Mouse (Mus musculus) intestine, embryonic 16.5 days (tissue): ENCODE measurements around the gene Kitl. TPM values are rescaled to one million over a fixed set of nuclear protein-coding genes. Genes with fewer than 3 reads are reported as not detected.

Experiments used
- ATAC-seq: fragments of 200-750 bp; cut with Nextera tagmentation; 2 replicates; pipeline ENCODE4 v1.8.0; 2017; ENCODE audit warnings: moderate TSS enrichment, moderate library complexity
- H3K27ac ChIP-seq: fragments of 300-500 bp; sonication (generic); 2 replicates; pipeline ENCODE4 v1.5.1; 2014; ENCODE audit warnings: mild to moderate bottlenecking, low read length
- H3K27me3 ChIP-seq: fragments of 300-500 bp; sonication (generic); replicated peaks from 2 replicates; pipeline ENCODE4 v1.6.1; 2014; ENCODE audit warnings: low read length, control low read depth, mixed read lengths; ENCODE audit not compliant: control insufficient read depth, insufficient read depth
- H3K36me3 ChIP-seq: fragments of 300-500 bp; sonication (generic); 2 replicates; pipeline ENCODE4 v1.6.1; 2014; ENCODE audit warnings: low read length, control low read depth; ENCODE audit not compliant: control insufficient read depth, insufficient read depth
- H3K4me1 ChIP-seq: fragments of 300-500 bp; sonication (generic); 2 replicates; pipeline ENCODE4 v1.6.1; 2014; ENCODE audit warnings: low read length, control low read depth, mixed read lengths; ENCODE audit not compliant: control insufficient read depth, insufficient read depth
- H3K4me2 ChIP-seq: fragments of 300-500 bp; sonication (generic); 2 replicates; pipeline ENCODE4 v1.6.1; 2014; ENCODE audit warnings: low read depth, low read length, control low read depth
- H3K4me3 ChIP-seq: fragments of 300-500 bp; sonication (generic); 2 replicates; pipeline ENCODE4 v1.5.1; 2014; ENCODE audit warnings: mild to moderate bottlenecking, low read length
- H3K9ac ChIP-seq: fragments of 300-500 bp; sonication (generic); 2 replicates; pipeline ENCODE4 v1.6.1; 2014; ENCODE audit warnings: low read depth, low read length
- H3K9me3 ChIP-seq: fragments of 300-500 bp; sonication (generic); 2 replicates; pipeline ENCODE4 v1.6.1; 2016; ENCODE audit warnings: low read length, control low read depth; ENCODE audit not compliant: control insufficient read depth
- WGBS: fragments of 180-500 bp; shearing (Covaris S2); extraction: QIAGEN DNeasy Blood & Tissue Kit; methylation state at CpG from one replicate; pipeline ENCODE4 v1.1.7; 2014; 5-methylcytosine and 5-hydroxymethylcytosine counted together
- polyA plus RNA-seq: library from polyadenylated mRNA; unstranded; fragments of >200 nt; fragmentation: Nextera tagmentation; extraction: Ambion mirVana; gene quantifications from 2 replicates; pipeline ENCODE4 v1.2.1, GENCODE M21; 2015

The Kitl gene
- polyA plus RNA-seq = 21.3 and 22.5 TPM in 2 replicates

DNA sequence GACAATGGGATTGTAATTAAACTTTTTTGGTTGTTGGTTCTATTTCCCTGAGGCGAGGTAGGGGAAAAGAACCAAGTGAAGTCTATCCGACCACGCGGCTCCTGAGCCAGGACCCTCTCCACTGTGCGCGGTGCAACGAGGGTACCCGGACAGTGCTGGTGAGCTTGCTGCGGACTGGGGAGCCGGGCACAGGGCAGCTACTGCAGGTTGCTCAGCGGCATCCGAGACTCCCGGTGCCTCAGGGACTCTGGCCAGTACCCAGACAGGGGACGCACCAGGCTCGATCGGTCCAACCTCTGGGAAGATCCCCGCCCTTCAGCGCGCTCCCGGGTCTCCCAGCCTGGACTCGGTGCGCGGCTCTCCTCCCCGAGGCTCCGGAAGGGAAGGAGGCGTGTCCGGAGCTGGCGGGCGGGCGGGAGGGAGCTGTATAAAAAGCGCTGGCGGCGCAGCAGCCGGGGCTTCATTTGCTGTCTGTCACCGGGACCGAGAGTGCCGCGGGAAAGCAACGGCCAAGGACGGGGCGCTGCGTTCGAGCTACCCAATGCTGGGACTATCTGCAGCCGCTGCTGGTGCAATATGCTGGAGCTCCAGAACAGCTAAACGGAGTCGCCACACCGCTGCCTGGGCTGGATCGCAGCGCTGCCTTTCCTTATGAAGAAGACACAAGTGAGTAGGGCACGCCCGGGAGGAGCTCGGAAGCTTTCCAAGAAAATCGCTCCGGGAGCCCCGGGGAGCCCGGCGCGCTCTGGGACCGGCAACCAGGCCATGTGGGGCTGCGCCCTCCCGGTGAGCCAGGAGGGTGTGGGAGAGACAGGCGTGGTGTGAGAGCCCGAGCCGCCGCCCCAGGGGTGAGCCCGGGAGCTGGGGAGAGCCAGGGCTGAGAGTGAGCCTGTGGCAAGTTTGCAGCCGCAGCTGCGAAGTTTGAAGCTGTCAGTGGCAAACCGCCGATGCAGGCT, at the start of gene Kitl:
Gene Kitl (plus strand): TSS at position 261 of the 956 bp plus-strand sequence.
- H3K9ac ChIP-seq = peak within 1 kb of the TSS; percentile 84
- under 1% methylated on average over 70 of the region's 70 CpGs for WGBS
- peak within 1 kb of the TSS; percentile 63 for H3K4me2 ChIP-seq
- peak; percentile 93 for ATAC-seq
- peak within 1 kb of the TSS; percentile 94 for H3K4me3 ChIP-seq
- H3K36me3 ChIP-seq = no peaks in the 10 kb centered on the region
- H3K27ac ChIP-seq = peak within 1 kb of the TSS; percentile 95
- H3K9me3 ChIP-seq = no peaks in the 10 kb centered on the region
- no peaks in the 10 kb centered on the region for H3K27me3 ChIP-seq
- H3K4me1 ChIP-seq = peaks cover 22% of the 10 kb centered on the region

DNA sequence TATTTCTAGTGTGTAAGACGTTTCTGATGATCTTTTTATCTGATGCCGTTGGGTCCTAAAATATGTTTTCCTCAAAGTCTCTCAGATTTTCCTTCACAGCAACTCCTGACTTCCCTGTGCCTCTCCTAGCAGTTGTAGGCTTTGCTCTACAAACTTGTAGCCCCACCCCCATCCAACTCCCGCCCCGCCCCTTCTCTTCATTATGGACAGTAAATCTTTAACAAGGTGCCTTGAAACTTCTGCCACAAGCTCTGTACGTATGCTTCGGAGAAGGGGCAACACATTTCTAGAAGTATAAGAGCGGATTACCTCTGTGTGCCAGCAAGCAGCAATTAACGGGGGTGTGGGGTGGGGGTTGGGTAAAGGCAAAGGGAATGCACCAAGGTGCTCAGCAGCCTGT, 42.6 kb upstream of the Kitl start:
- Histone ChIP-seq H3K4me3 (no peak overlapping the region), H3K27ac (no peak overlapping the region), H3K9me3 (no peaks in the 10 kb centered on the region), H3K9ac (no peak overlapping the region), H3K4me2 (0 out of 2 replicates have a peak overlapping the region, but pooled peaks have one; percentile 3), H3K27me3 (no peaks in the 10 kb centered on the region), H3K36me3 (no peaks in the 10 kb centered on the region), H3K4me1 (no peaks in the 10 kb centered on the region)
- peak; percentile 72 for ATAC-seq
- WGBS = 56% methylated on average over 8 of the region's 8 CpGs

DNA sequence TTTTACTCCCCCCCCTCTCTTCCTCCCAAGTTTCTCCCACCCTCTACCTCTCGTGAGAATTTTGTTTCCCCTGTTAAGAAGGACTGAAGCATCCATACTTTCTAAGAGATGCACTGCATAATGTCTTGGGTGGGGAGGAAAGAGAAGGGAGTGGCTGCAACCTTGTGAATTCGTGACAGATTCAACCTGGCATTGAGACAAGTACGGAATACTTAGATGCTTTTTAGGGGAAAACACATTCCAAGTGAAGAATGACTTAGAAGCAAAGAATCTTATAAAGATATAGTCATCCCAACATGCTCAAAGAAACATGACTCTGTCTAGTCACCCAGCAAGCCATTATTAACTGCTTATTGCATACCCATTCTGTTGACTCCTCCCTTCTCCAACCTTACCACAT, 35.3 kb upstream of the Kitl start:
- Histone ChIP-seq H3K4me2 (no peak overlapping the region), H3K27me3 (no peaks in the 10 kb centered on the region), H3K36me3 (no peaks in the 10 kb centered on the region), H3K27ac (no peak overlapping the region), H3K9ac (no peak overlapping the region), H3K9me3 (no peaks in the 10 kb centered on the region), H3K4me1 (no peaks in the 10 kb centered on the region), H3K4me3 (no peak overlapping the region)
- WGBS = 71% methylated on average over 3 of the region's 3 CpGs
- no peak for ATAC-seq

DNA sequence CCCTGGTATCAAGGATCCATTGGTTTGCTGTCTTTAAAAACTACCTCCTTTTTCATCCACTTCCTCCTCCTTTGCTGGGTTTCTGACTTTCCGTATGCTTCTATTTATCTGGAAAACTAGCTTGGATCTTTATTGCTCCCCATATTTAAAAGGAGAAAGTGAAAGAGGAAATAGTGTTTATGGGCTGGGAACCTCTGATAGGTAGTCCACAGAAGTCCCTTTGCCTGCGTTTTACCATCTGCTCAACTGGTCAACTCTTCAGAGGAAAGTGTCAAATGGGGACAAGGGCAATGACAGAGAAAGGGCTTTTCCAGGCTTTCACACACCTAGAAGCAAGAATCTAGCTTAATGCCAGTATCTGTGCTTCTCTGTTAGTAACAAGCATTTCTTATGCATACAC, 34.5 kb upstream of the Kitl start:
- no peak overlapping the region for H3K9ac ChIP-seq
- no peak overlapping the region for H3K27ac ChIP-seq
- no peaks in the 10 kb centered on the region for H3K9me3 ChIP-seq
- H3K4me1 ChIP-seq = no peaks in the 10 kb centered on the region
- no peak overlapping the region for H3K4me2 ChIP-seq
- peak; percentile 83 for ATAC-seq
- WGBS = 39% methylated on average over 2 of the region's 2 CpGs
- no peak overlapping the region for H3K4me3 ChIP-seq
- no peaks in the 10 kb centered on the region for H3K27me3 ChIP-seq
- H3K36me3 ChIP-seq = no peaks in the 10 kb centered on the region

DNA sequence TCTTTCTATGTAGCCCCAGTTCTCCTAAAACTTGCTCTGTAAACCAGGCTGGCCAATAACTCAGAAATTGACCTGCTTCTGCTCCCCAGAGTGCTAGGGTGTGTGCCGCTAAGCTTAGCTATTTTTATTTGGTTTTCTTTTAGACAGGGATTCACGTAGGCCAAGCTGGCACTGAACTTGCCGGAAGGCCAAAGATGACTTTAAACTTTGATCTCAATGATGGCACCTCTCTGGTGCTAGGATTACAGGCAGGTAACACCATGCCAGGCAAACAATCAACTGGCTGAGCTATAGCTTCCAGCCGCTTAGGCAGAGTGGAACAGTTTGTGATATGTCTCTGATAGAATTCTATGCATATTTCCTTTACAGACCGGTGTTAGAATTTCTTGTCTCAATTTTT, 33.5 kb upstream of the Kitl start:
- Histone ChIP-seq H3K4me2 (no peak overlapping the region), H3K9ac (no peak overlapping the region), H3K4me3 (no peak overlapping the region), H3K27ac (no peak overlapping the region), H3K4me1 (no peaks in the 10 kb centered on the region), H3K36me3 (no peaks in the 10 kb centered on the region), H3K9me3 (no peaks in the 10 kb centered on the region), H3K27me3 (no peaks in the 10 kb centered on the region)
- WGBS = 89% methylated on average over 5 of the region's 5 CpGs
- no peak for ATAC-seq

DNA sequence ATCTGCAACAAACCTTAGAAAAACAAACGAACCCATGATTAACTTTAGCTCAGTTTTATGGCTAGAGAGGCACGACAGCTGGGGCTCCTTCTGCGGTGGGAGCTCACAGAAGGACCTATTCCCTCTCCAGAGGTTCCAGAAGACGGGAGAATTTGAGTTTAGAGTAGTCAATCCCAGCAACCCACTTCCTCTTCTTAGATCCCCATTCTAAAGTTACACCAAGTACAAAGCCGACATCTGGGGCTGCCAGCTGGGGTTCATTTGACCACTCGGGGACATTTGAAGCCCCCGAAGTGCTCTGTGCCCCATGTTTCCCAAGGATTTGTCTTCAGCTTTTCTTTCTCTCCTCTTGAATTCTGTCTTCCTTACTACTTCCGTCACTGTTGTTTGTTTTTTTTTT, 28.7 kb upstream of the Kitl start:
- 52% methylated on average over 8 of the region's 8 CpGs for WGBS
- Histone ChIP-seq H3K4me1 (no peaks in the 10 kb centered on the region), H3K27me3 (no peaks in the 10 kb centered on the region), H3K27ac (no peak overlapping the region), H3K4me3 (no peak overlapping the region), H3K9ac (no peak overlapping the region), H3K9me3 (no peaks in the 10 kb centered on the region), H3K4me2 (no peak overlapping the region), H3K36me3 (no peaks in the 10 kb centered on the region)
- ATAC-seq = no peak

DNA sequence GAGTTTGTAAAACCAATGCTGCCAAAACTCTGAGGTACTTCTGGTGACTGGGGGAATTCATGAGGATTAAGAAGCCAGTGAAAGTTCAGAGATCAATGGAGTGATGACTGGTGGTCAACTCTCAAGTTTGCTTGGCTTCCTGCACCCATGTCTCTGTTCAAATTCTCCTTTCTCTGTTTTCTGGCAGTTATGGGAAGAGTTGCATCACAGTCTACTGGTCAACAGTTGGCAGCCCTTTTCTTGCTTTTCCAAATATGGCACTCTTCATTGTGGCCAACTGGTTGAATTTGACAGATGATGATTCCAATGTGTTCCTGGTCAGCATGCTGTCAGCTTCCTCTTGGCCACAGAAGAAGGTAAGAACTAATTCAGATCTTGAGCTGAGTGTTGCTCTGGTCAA, 25.7 kb upstream of the Kitl start:
- H3K36me3 ChIP-seq = no peaks in the 10 kb centered on the region
- H3K27ac ChIP-seq = no peak overlapping the region
- H3K27me3 ChIP-seq = no peaks in the 10 kb centered on the region
- H3K9ac ChIP-seq = no peak overlapping the region
- no peak overlapping the region for H3K4me2 ChIP-seq
- ATAC-seq = no peak
- no peaks in the 10 kb centered on the region for H3K9me3 ChIP-seq
- H3K4me1 ChIP-seq = no peaks in the 10 kb centered on the region
- H3K4me3 ChIP-seq = no peak overlapping the region

DNA sequence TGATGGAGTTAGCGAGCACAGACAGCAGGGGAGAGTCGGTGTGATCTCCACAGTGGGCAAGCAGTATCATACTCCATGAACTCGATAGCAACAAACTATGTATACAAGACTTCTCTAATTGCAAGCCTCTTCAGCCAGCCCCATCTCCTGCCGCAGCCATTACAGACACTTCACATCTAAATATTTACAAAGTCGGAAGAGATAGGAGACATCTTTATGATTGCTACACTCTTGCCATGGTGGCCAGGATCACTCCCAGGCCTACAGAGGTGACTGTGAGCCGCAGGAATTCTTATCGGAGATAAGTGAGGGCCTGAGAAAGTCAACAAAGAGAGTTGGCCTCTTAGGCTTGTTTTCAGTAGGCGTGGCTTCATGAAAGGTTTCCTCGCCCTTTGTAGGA, 23.3 kb upstream of the Kitl start:
- no peaks in the 10 kb centered on the region for H3K27me3 ChIP-seq
- ATAC-seq = peak; percentile 84
- H3K4me2 ChIP-seq = no peak overlapping the region
- no peaks in the 10 kb centered on the region for H3K36me3 ChIP-seq
- no peak overlapping the region for H3K27ac ChIP-seq
- WGBS = 27% methylated on average over 9 of the region's 9 CpGs
- no peaks in the 10 kb centered on the region for H3K9me3 ChIP-seq
- no peak overlapping the region for H3K4me3 ChIP-seq
- no peak overlapping the region for H3K9ac ChIP-seq
- H3K4me1 ChIP-seq = no peaks in the 10 kb centered on the region

DNA sequence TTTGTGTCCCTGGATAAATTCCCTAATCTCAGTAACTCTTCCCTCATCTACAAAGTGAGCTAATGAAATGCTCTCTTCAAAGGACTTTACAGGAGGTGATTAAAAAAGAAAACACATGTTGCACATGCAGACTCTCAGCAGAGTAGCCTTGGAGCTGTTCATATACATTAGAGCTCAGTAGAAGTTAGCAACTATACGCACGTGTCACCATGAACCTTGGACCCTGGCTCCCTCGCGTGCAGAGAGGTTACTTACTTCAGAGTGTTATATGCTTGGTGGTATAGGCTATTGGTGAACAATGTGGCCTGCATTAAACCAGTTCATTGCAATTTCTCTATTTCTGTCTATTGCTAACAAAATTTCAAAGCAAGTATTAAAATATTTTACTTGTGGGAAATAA, 14.0 kb upstream of the Kitl start:
- WGBS = 49% methylated on average over 4 of the region's 4 CpGs
- H3K9me3 ChIP-seq = no peaks in the 10 kb centered on the region
- H3K4me1 ChIP-seq = no peaks in the 10 kb centered on the region
- H3K36me3 ChIP-seq = no peaks in the 10 kb centered on the region
- no peak overlapping the region for H3K9ac ChIP-seq
- H3K27ac ChIP-seq = no peak overlapping the region
- no peaks in the 10 kb centered on the region for H3K27me3 ChIP-seq
- peak; percentile 97 for ATAC-seq
- H3K4me2 ChIP-seq = no peak overlapping the region
- H3K4me3 ChIP-seq = no peak overlapping the region
